Mouse (Mus musculus) E14TG2a.4 (cell line): ENCODE results near the gene 3110082J24Rik.

ENCODE experiments used
- CTCF ChIP-seq: conservative IDR thresholded peaks from 2 replicates; pipeline ENCODE4 v1.5.1; 2014; ENCODE audit warnings: low read length
- NANOG ChIP-seq: IDR thresholded peaks from 2 replicates; pipeline ENCODE4 v1.6.1; 2014; ENCODE audit warnings: borderline replicate concordance, low read length, mixed read lengths
- POU5F1 ChIP-seq: IDR thresholded peaks from 2 replicates; pipeline ENCODE4 v1.6.1; 2014; ENCODE audit warnings: low read length, borderline replicate concordance

GRCm38 (mm10) chr5:30126756-30127155 lies 20.9 kb upstream of the 3110082J24Rik start:
- no peak for TF ChIP-seq CTCF
- no peak for TF ChIP-seq NANOG
- TF ChIP-seq POU5F1: no peak
